Mouse (Mus musculus) neural tube, embryonic 15.5 days (tissue): ENCODE measurements around the gene Tmem222. TPM values are rescaled to one million over a fixed set of nuclear protein-coding genes. Genes with fewer than 3 reads are reported as not detected.

ENCODE experiments used
- ATAC-seq: fragments of 200-750 bp; cut with Nextera tagmentation; 2 replicates; pipeline ENCODE4 v1.8.0; 2017; ENCODE audit warnings: mild to moderate bottlenecking, moderate TSS enrichment, moderate library complexity; ENCODE audit not compliant: low FRiP score
- H3K27ac ChIP-seq: fragments of 300-500 bp; sonication (generic); replicated peaks from 2 replicates; pipeline ENCODE4 v1.5.1; 2015; ENCODE audit warnings: mild to moderate bottlenecking, inconsistent platforms
- H3K27me3 ChIP-seq: fragments of 300-500 bp; sonication (generic); replicated peaks from 2 replicates; pipeline ENCODE4 v1.6.1; 2015; ENCODE audit warnings: inconsistent platforms
- H3K36me3 ChIP-seq: fragments of 300-500 bp; sonication (generic); 2 replicates; pipeline ENCODE4 v1.6.1; 2015; ENCODE audit warnings: inconsistent platforms
- H3K4me1 ChIP-seq: fragments of 300-500 bp; sonication (generic); 2 replicates; pipeline ENCODE4 v1.6.1; 2015; ENCODE audit warnings: inconsistent platforms
- H3K4me2 ChIP-seq: fragments of 300-500 bp; sonication (generic); 2 replicates; pipeline ENCODE4 v1.6.1; 2015; ENCODE audit warnings: inconsistent platforms, mild to moderate bottlenecking, moderate library complexity
- H3K4me3 ChIP-seq: fragments of 300-500 bp; sonication (generic); replicated peaks from 2 replicates; pipeline ENCODE4 v1.5.1; 2015; ENCODE audit warnings: mild to moderate bottlenecking, inconsistent platforms
- H3K9ac ChIP-seq: fragments of 300-500 bp; sonication (generic); replicated peaks from 2 replicates; pipeline ENCODE4 v1.6.1; 2015; ENCODE audit warnings: mild to moderate bottlenecking, inconsistent platforms
- H3K9me3 ChIP-seq: fragments of 300-500 bp; sonication (generic); replicated peaks from 2 replicates; pipeline ENCODE4 v1.6.1; 2016; ENCODE audit warnings: inconsistent platforms
- WGBS: fragments of 180-500 bp; shearing (Covaris S2); methylation state at CpG from one replicate; pipeline ENCODE4 v1.1.7; 2015; ENCODE audit warnings: mixed read lengths; 5-methylcytosine and 5-hydroxymethylcytosine counted together
- polyA plus RNA-seq: library from polyadenylated mRNA; unstranded; fragments of >200 nt; fragmentation: Nextera tagmentation; extraction: Ambion mirVana; gene quantifications from 2 replicates; pipeline ENCODE4 v1.2.1, GENCODE M21; 2015

Tmem222 gene
- 115 and 117 TPM in 2 replicates for polyA plus RNA-seq

DNA sequence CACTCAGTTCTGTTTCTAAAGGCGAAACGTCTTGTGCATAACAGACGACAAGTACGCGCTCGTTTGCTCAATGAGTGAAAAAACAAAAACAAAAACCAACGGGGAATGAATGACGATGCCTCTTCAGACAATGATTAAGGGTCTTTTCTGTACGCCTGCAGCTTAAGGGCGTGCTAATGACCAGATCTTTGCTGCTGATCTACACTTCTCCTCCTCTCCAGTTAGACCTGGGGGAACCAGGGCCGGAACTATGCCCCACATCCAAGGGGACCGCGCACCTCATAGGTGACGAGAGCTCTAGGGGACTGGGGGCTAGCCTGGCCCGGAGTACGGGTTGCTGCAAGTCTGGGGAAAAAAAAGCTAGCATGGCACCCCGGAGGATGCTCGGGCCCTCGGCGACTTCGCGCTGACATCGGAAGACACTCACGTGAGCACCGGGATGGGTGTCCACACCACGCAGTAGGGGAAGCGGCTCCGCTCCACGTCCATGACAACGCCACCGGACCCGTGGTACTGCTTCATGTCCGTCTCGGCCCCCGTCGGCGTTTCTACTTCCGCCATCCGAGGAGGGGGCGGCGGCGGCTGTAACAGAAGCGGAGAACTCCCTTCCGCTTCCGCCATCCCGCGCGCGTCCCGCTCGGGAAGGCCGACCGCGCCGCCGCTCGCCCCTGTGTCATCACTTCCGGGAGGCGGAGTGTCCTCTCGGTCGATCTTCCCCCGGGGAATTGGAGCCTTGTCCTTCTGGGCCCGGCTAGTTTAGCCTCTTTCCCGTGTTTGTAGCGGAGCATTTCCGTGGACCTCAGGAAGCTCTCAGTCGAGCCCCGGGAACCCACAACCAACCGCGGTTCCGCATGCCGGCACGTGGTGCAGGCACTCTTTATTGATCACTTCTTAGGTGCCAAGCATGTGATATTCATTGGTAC, at the start of gene Tmem222:
Gene Tmem222 (minus strand): TSS at position 689 of the 923 bp plus-strand sequence.
- H3K4me3 ChIP-seq, result peak within 1 kb of the TSS; percentile 92
- H3K4me1 ChIP-seq, result peaks cover 36% of the 10 kb centered on the region
- peak; percentile 91 for ATAC-seq
- no peaks in the 10 kb centered on the region for H3K27me3 ChIP-seq
- WGBS, result under 1% methylated on average over 73 of the region's 73 CpGs
- no peaks in the 10 kb centered on the region for H3K9me3 ChIP-seq
- H3K4me2 ChIP-seq, result peak within 1 kb of the TSS; percentile 76
- H3K9ac ChIP-seq, result peak within 1 kb of the TSS; percentile 82
- H3K36me3 ChIP-seq, result no peaks in the 10 kb centered on the region
- H3K27ac ChIP-seq, result peak within 1 kb of the TSS; percentile 95

DNA sequence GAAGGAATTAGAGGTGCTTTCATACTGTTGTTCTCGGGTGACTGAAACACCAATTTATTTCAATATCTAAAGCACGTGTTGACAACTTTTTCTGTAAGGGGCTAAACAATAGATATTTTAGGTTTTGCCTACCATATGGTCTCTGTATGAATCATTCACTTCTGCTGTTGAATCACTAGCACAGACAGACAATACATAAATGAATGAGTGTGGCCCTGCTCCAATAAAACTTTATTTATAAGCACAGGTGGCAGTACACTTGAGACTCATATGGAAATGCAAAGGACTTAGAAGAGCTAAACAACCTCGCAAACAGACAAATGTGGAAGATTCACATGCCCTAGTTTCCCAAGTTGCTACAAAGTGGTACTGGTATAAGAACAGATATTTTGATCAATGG, 42.1 kb upstream of the Tmem222 start:
- H3K27me3 ChIP-seq, result no peaks in the 10 kb centered on the region
- H3K36me3 ChIP-seq, result peaks cover 9% of the 10 kb centered on the region; the same call in 1 of the 2 replicates
- no peak overlapping the region for H3K27ac ChIP-seq
- no peaks in the 10 kb centered on the region for H3K4me1 ChIP-seq
- H3K4me3 ChIP-seq, result no peak overlapping the region
- WGBS, result 91% methylated on average over 3 of the region's 3 CpGs
- H3K9me3 ChIP-seq, result no peaks in the 10 kb centered on the region
- H3K4me2 ChIP-seq, result no peak overlapping the region
- H3K9ac ChIP-seq, result no peak overlapping the region
- ATAC-seq, result no peak

DNA sequence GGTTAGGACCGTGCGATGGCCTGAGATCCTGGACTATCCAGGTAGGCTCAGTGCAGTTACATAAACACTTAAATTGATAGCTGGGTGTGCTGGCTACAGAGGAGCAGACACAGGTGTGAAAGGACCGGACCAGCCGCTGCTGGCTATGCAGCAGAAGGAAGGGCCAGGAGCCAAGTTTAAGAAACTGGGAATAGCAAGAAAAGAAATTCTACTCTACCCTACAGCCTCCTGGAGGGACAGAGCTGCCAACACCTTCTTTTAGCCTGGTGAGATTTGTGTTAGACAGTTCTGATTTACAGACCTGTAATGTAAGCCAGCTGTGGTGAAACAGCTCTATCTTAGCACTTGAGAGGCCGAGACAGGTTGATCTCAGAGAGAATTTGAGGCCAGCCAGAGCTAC, 38.4 kb upstream of the Tmem222 start:
- 92% methylated on average over 5 of the region's 5 CpGs for WGBS
- Histone ChIP-seq H3K27ac (no peak overlapping the region), H3K36me3 (peaks cover 14% of the 10 kb centered on the region; the same call in 1 of the 2 replicates), H3K4me2 (no peak overlapping the region), H3K4me1 (no peaks in the 10 kb centered on the region), H3K9me3 (no peaks in the 10 kb centered on the region), H3K27me3 (no peaks in the 10 kb centered on the region), H3K4me3 (no peak overlapping the region), H3K9ac (no peak overlapping the region)
- no peak for ATAC-seq

DNA sequence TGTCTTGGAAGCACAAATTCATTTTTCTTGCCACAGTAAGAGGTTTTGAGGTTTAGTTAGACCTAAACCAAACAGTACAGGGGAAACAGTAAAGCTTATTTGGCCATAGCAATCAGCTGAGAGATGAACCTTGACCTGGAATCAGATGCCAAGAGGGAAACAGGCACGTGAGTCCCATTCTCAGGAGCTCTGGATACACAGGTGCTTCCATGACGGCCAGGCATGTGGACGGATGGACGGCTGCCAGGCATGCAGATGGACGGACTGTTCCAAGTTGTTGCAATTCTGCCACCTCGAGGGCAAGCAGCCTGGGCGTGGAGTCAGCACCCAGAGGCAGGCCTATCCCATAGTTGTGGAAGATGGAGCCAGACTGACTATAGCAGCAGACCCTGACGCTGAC, 37.3 kb upstream of the Tmem222 start:
- H3K9ac ChIP-seq, result no peak overlapping the region
- no peak overlapping the region for H3K4me2 ChIP-seq
- no peaks in the 10 kb centered on the region for H3K4me1 ChIP-seq
- no peak for ATAC-seq
- H3K27ac ChIP-seq, result no peak overlapping the region
- H3K27me3 ChIP-seq, result no peaks in the 10 kb centered on the region
- H3K9me3 ChIP-seq, result no peaks in the 10 kb centered on the region
- peaks cover 11% of the 10 kb centered on the region; the same call in 1 of the 2 replicates for H3K36me3 ChIP-seq
- no peak overlapping the region for H3K4me3 ChIP-seq
- WGBS, result 88% methylated on average over 8 of the region's 8 CpGs

GRCm38 (mm10) chr4:133309948-133310347, 32.4 kb upstream of the Tmem222 start:
- Histone ChIP-seq H3K9me3 (no peaks in the 10 kb centered on the region), H3K4me2 (no peak overlapping the region), H3K4me1 (no peaks in the 10 kb centered on the region), H3K36me3 (peaks cover 25% of the 10 kb centered on the region), H3K27ac (no peak overlapping the region), H3K4me3 (no peak overlapping the region), H3K27me3 (no peaks in the 10 kb centered on the region), H3K9ac (no peak overlapping the region)
- ATAC-seq, result no peak
- WGBS, result 0% methylated on average over 3 of the region's 3 CpGs

GRCm38 (mm10) chr4:133307331-133307730, 29.7 kb upstream of the Tmem222 start:
- 45% methylated on average over 3 of the region's 3 CpGs for WGBS
- no peak overlapping the region for H3K9ac ChIP-seq
- no peak for ATAC-seq
- peaks cover 25% of the 10 kb centered on the region for H3K36me3 ChIP-seq
- no peak overlapping the region for H3K27ac ChIP-seq
- no peak overlapping the region for H3K4me2 ChIP-seq
- H3K4me3 ChIP-seq, result no peak overlapping the region
- no peaks in the 10 kb centered on the region for H3K9me3 ChIP-seq
- no peaks in the 10 kb centered on the region for H3K27me3 ChIP-seq
- no peaks in the 10 kb centered on the region for H3K4me1 ChIP-seq

GRCm38 (mm10) chr4:133305825-133306224, 28.2 kb upstream of the Tmem222 start:
- 92% methylated on average over 7 of the region's 7 CpGs for WGBS
- Histone ChIP-seq H3K27ac (no peak overlapping the region), H3K4me3 (no peak overlapping the region), H3K4me1 (no peaks in the 10 kb centered on the region), H3K9ac (no peak overlapping the region), H3K4me2 (no peak overlapping the region), H3K27me3 (no peaks in the 10 kb centered on the region), H3K9me3 (no peaks in the 10 kb centered on the region), H3K36me3 (peaks cover 32% of the 10 kb centered on the region)
- ATAC-seq, result no peak

DNA sequence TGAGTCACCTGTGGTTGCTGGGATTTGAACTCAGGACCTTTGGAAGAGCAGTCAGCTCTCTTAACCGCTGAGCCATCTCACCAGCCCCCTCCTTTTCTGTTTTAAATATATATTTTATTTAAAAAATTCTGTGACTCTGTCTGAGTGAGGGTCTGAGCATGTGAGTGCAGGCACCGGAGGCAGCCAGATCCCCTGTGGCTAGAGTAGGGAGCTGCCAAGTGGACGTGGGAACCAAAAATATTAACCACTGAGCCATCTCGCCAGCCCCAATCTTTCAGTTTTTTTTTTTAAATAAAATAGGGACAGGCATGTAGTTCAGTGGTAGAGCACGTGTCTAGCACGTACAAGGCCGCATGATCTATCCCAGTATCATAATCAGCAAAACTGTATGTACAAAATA, 27.2 kb upstream of the Tmem222 start:
- no peak for ATAC-seq
- WGBS, result 94% methylated on average over 7 of the region's 7 CpGs
- H3K27ac ChIP-seq, result no peak overlapping the region
- H3K4me1 ChIP-seq, result 0 out of 2 replicates have a peak, but pooled peaks cover 1% of the 10 kb centered on the region
- no peaks in the 10 kb centered on the region for H3K9me3 ChIP-seq
- H3K27me3 ChIP-seq, result no peaks in the 10 kb centered on the region
- no peak overlapping the region for H3K4me3 ChIP-seq
- H3K36me3 ChIP-seq, result peaks cover 39% of the 10 kb centered on the region
- no peak overlapping the region for H3K4me2 ChIP-seq
- H3K9ac ChIP-seq, result no peak overlapping the region

DNA sequence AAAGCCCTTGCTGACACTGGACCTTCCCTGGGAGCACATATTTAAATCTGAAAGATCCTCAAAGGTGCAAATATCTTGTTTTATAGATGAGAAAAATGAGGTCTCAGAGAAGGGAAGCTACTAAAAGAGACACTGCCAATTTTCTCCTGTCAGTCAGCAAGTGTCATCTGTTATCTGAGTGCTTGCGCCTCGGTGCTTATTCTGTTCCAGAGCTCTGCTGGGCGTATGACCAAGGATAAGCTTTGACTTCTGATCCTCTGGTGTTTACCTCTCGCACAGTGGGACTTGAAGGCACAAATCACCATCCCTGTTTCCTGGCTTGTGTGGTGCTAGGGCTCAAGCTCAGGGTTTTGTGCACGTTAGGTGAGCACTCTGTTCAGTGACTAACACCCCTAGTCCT, 25.1 kb upstream of the Tmem222 start:
- Histone ChIP-seq H3K9ac (no peak overlapping the region), H3K27me3 (no peaks in the 10 kb centered on the region), H3K9me3 (no peaks in the 10 kb centered on the region), H3K4me1 (peaks cover 22% of the 10 kb centered on the region), H3K27ac (no peak overlapping the region), H3K4me2 (no peak overlapping the region), H3K4me3 (no peak overlapping the region), H3K36me3 (peaks cover 30% of the 10 kb centered on the region)
- ATAC-seq, result no peak
- 88% methylated on average over 5 of the region's 5 CpGs for WGBS

GRCm38 (mm10) chr4:133301802-133302201, 24.2 kb upstream of the Tmem222 start:
- H3K4me3 ChIP-seq, result no peak overlapping the region
- peaks cover 30% of the 10 kb centered on the region for H3K36me3 ChIP-seq
- H3K27ac ChIP-seq, result no peak overlapping the region
- no peaks in the 10 kb centered on the region for H3K27me3 ChIP-seq
- H3K4me1 ChIP-seq, result peaks cover 26% of the 10 kb centered on the region
- no peak overlapping the region for H3K4me2 ChIP-seq
- no peaks in the 10 kb centered on the region for H3K9me3 ChIP-seq
- H3K9ac ChIP-seq, result no peak overlapping the region
- no peak for ATAC-seq
- 23% methylated on average over 4 of the region's 4 CpGs for WGBS

GRCm38 (mm10) chr4:133300421-133300820, 22.8 kb upstream of the Tmem222 start:
- H3K36me3 ChIP-seq, result peaks cover 34% of the 10 kb centered on the region
- H3K9me3 ChIP-seq, result no peaks in the 10 kb centered on the region
- no peak overlapping the region for H3K27ac ChIP-seq
- peaks cover 26% of the 10 kb centered on the region for H3K4me1 ChIP-seq
- H3K27me3 ChIP-seq, result no peaks in the 10 kb centered on the region
- ATAC-seq, result no peak
- H3K4me3 ChIP-seq, result no peak overlapping the region
- H3K4me2 ChIP-seq, result no peak overlapping the region
- 87% methylated on average over 11 of the region's 11 CpGs for WGBS
- no peak overlapping the region for H3K9ac ChIP-seq

DNA sequence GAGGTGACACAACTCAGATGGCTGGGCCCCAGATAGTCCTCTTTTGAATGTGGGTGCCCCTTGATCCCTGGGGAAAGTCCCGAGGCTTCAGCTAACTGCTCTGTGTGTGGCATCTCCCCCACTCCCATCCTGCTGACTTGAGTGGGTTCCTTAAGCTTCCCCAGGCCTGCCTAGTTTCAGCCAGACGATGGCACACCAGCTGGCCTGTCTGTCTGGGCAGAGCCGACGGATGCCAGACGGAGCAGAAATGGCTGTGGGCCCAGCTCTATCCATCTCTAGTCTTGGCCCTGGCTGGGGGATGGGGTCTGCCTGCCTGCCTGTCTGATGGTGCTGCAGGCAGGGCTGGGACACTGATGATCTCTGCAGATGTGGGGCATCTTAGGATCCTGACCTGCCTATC, 22.1 kb upstream of the Tmem222 start:
- peak overlapping the region; percentile 77 for H3K27ac ChIP-seq
- no peaks in the 10 kb centered on the region; the same call in 1 of the 2 replicates for H3K27me3 ChIP-seq
- H3K4me3 ChIP-seq, result no peak overlapping the region
- no peak overlapping the region for H3K4me2 ChIP-seq
- H3K9ac ChIP-seq, result no peak overlapping the region
- no peaks in the 10 kb centered on the region for H3K9me3 ChIP-seq
- H3K36me3 ChIP-seq, result peaks cover 37% of the 10 kb centered on the region
- H3K4me1 ChIP-seq, result peaks cover 26% of the 10 kb centered on the region
- ATAC-seq, result no peak
- WGBS, result 51% methylated on average over 5 of the region's 5 CpGs
